Mouse (Mus musculus) midbrain, embryonic 16.5 days (tissue): Measurements from ENCODE around the gene Prdm2. TPM values are rescaled to one million over a fixed set of nuclear protein-coding genes. Genes with fewer than 3 reads are reported as not detected.

ENCODE experiments used
- ATAC-seq: fragments of 200-750 bp; cut with Nextera tagmentation; 2 replicates; pipeline ENCODE4 v1.8.0; 2017; ENCODE audit warnings: moderate TSS enrichment
- H3K27ac ChIP-seq: fragments of 300-500 bp; sonication (generic); 2 replicates; pipeline ENCODE4 v1.5.1; 2014; ENCODE audit warnings: mild to moderate bottlenecking, low read length, mixed read lengths
- H3K27me3 ChIP-seq: fragments of 300-500 bp; sonication (generic); 2 replicates; pipeline ENCODE4 v1.6.1; 2014; ENCODE audit warnings: low read depth, low read length, mixed read lengths; ENCODE audit not compliant: control insufficient read depth, insufficient read depth
- H3K36me3 ChIP-seq: fragments of 300-500 bp; sonication (generic); 2 replicates; pipeline ENCODE4 v1.6.1; 2014; ENCODE audit warnings: mild to moderate bottlenecking, low read length, moderate library complexity, mixed read lengths; ENCODE audit not compliant: control insufficient read depth, insufficient read depth
- H3K4me1 ChIP-seq: fragments of 300-500 bp; sonication (generic); 2 replicates; pipeline ENCODE4 v1.6.1; 2014; ENCODE audit warnings: mild to moderate bottlenecking, low read length, mixed read lengths; ENCODE audit not compliant: control insufficient read depth, insufficient read depth
- H3K4me2 ChIP-seq: fragments of 300-500 bp; sonication (generic); 2 replicates; pipeline ENCODE4 v1.6.1; 2014; ENCODE audit warnings: mild to moderate bottlenecking, low read length, mixed read lengths
- H3K4me3 ChIP-seq: fragments of 300-500 bp; sonication (generic); 2 replicates; pipeline ENCODE4 v1.5.1; 2014; ENCODE audit warnings: low read depth, mild to moderate bottlenecking, low read length, moderate library complexity, mixed read lengths
- H3K9ac ChIP-seq: fragments of 300-500 bp; sonication (generic); 2 replicates; pipeline ENCODE4 v1.6.1; 2014; ENCODE audit warnings: low read depth, low read length, mixed read lengths
- H3K9me3 ChIP-seq: fragments of 300-500 bp; sonication (generic); replicated peaks from 2 replicates; pipeline ENCODE4 v1.6.1; 2014; ENCODE audit warnings: mild to moderate bottlenecking, low read length, mixed read lengths; ENCODE audit not compliant: control insufficient read depth, poor library complexity, severe bottlenecking
- WGBS: fragments of 180-500 bp; shearing (Covaris S2); extraction: QIAGEN DNeasy Blood & Tissue Kit; methylation state at CpG from one replicate; pipeline ENCODE4 v1.1.7; 2014; 5-methylcytosine and 5-hydroxymethylcytosine counted together
- polyA plus RNA-seq: library from polyadenylated mRNA; unstranded; fragments of >200 nt; fragmentation: Nextera tagmentation; extraction: Ambion mirVana; gene quantifications from 2 replicates; pipeline ENCODE4 v1.2.1, GENCODE M21; 2015

Gene Prdm2
- polyA plus RNA-seq, 1 experiment from 2014 or later = 13.4 TPM

DNA sequence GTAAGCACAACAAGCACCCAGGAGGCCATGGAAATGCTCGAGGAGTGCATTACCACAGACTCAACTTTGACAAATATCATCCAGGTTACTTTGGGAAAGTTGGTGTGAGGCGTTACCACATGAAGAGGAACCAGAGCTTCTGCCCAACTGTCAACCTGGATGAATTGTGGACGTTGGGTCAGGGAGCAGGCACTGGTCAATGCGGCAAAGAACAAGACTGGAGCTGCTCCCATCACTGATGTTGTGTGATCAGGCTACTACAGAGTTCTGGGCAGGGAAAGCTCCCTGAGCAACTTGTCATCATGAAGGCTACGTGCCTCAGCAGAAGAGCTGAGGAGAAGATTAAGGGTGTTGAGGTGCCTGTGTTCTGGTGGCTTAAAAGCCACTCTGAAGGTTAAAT lies 60.2 kb downstream of the Prdm2 start:
- no peaks in the 10 kb centered on the region for H3K36me3 ChIP-seq
- H3K27ac ChIP-seq = no peak overlapping the region
- ATAC-seq = no peak
- H3K4me3 ChIP-seq = no peak overlapping the region
- H3K4me2 ChIP-seq = no peak overlapping the region
- H3K9ac ChIP-seq = no peak overlapping the region
- WGBS = 94% methylated on average over 5 of the region's 5 CpGs
- H3K27me3 ChIP-seq = no peaks in the 10 kb centered on the region
- H3K9me3 ChIP-seq = no peaks in the 10 kb centered on the region
- peaks cover 15% of the 10 kb centered on the region for H3K4me1 ChIP-seq

DNA sequence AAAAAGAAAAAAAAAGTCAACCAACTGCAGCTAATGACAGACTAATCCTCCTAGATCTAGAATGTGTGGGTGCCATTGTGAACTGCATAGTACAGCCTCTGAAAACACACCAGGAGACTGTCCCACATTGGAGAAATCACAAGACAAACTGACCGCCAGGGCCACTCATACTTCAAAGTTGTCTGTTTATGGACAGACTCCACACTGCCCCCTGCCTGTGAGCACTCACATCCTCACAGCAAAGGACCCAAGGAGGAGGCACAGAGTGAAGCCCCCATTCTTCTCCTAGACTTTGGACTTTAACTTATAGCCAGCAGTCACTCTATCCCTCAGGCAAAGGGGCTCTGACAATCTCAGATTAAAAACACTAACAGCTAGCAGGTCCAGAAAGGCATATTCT lies 61.5 kb downstream of the Prdm2 start:
- no peaks in the 10 kb centered on the region for H3K36me3 ChIP-seq
- no peak overlapping the region for H3K27ac ChIP-seq
- no peak overlapping the region for H3K4me3 ChIP-seq
- H3K4me1 ChIP-seq = peaks cover 12% of the 10 kb centered on the region
- H3K27me3 ChIP-seq = no peaks in the 10 kb centered on the region
- H3K9ac ChIP-seq = no peak overlapping the region
- no peaks in the 10 kb centered on the region for H3K9me3 ChIP-seq
- ATAC-seq = no peak
- WGBS = 50% methylated on average over 1 of the region's 1 CpGs
- H3K4me2 ChIP-seq = no peak overlapping the region

DNA sequence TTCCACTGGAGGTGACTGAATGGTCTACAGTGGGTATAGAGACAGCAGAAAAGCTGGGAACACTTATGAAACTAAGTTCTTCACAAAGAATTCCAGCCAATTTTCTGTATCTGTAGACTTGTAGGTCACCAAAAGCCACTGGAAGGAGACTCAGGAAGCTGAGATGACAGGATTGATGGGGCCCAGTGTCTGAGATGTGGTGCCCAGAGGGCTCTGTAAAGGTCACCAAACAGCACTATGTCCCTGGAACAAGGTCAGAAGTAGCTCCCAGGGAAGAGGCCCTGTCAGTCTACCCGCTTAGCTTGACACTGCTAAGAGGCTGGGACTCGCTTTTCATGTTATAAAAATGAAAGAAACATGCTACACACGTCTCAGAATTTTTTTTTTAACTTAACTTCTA lies 65.1 kb downstream of the Prdm2 start:
- 85% methylated on average over 3 of the region's 3 CpGs for WGBS

DNA sequence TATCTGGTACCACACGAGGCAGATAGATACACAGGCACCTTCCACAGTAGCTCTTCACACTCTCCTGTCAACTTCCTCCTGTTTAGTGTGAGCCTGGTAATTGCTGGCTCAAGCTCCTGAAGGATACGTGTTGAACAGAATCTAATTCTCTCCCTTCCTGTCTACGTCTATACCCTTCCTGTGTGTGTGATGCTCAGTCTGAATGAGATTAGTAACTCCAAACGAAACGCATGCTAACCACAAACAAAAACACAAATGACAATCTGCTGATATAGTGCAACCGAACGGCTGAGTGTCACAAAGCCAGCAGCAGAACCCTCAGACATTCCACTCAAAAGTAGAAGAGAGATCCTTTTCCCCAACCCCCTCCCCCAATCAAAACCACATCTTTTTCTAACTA lies 69.2 kb downstream of the Prdm2 start:
- Histone ChIP-seq H3K27ac (no peak overlapping the region), H3K4me2 (no peak overlapping the region), H3K9ac (no peak overlapping the region), H3K27me3 (no peaks in the 10 kb centered on the region), H3K9me3 (no peaks in the 10 kb centered on the region), H3K4me3 (no peak overlapping the region), H3K4me1 (peaks cover 14% of the 10 kb centered on the region), H3K36me3 (peaks cover 5% of the 10 kb centered on the region; the same call in 1 of the 2 replicates)
- no peak for ATAC-seq
- WGBS = 46% methylated on average over 7 of the region's 7 CpGs

More for the DNA sequence above, 65.1 kb downstream of the Prdm2 start:
- H3K9ac ChIP-seq = no peak overlapping the region
- no peak for ATAC-seq
- H3K27me3 ChIP-seq = no peaks in the 10 kb centered on the region
- no peaks in the 10 kb centered on the region for H3K36me3 ChIP-seq
- no peaks in the 10 kb centered on the region for H3K9me3 ChIP-seq
- H3K4me2 ChIP-seq = no peak overlapping the region
- no peak overlapping the region for H3K4me3 ChIP-seq
- H3K27ac ChIP-seq = no peak overlapping the region
- H3K4me1 ChIP-seq = peaks cover 14% of the 10 kb centered on the region

DNA sequence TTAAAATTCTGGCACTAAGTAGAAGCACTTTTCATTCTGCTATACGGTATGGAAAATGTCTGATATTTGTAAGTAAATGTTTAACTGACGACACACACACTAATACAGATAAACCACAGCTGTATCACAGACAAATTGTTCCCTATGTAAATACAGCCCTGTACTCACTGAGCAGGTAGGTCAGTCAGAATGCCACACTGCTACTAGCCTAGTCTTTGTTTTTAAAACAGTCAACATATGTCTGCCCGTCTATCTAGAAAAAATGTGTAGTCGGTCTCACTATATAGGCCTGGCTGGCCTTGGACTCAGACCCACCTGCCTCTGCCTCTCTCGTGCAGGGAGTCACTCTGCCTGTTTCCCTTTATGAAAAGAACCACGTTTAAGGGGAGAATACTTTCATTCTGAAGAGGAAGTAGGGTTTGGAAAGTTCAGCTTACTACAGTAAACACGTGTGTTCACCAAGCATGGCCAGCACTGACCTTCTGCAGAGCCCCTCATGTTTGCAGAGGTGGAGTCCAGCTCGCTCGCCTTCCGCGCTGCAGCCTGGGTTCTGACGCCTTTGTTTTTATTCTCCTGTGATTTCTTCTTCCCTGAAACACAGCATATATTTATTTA lies 71.0 kb downstream of the Prdm2 start:
- no peaks in the 10 kb centered on the region for H3K27me3 ChIP-seq
- H3K4me1 ChIP-seq = peaks cover 12% of the 10 kb centered on the region; the same call in 1 of the 2 replicates
- no peak overlapping the region for H3K4me2 ChIP-seq
- no peak overlapping the region for H3K4me3 ChIP-seq
- H3K36me3 ChIP-seq = peaks cover 5% of the 10 kb centered on the region; the same call in 1 of the 2 replicates
- no peak for ATAC-seq
- no peak overlapping the region for H3K9ac ChIP-seq
- WGBS = 75% methylated on average over 12 of the region's 12 CpGs
- no peak overlapping the region for H3K27ac ChIP-seq
- no peaks in the 10 kb centered on the region for H3K9me3 ChIP-seq

DNA sequence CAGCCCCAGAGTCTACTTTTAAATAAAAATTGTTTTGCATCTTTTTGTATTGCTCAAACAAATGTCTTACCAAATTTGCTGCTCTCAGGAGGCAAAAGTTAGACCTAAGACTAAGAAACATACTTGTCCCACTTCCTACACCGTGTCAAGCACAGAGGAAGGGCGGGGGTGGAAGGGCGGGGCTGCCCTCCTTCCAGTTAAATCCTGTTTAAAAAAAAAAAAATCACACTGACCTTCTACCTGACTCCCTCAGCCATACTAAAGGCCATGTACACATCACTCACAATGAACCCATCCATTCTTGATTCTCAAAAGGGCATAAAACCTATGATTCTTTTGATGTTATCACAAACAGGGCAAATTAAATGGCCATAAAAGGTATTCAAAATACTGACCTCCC lies 71.9 kb downstream of the Prdm2 start:
- Histone ChIP-seq H3K4me3 (no peak overlapping the region), H3K36me3 (peaks cover 6% of the 10 kb centered on the region; the same call in 1 of the 2 replicates), H3K9me3 (no peaks in the 10 kb centered on the region), H3K27ac (no peak overlapping the region), H3K4me2 (no peak overlapping the region), H3K4me1 (peaks cover 9% of the 10 kb centered on the region; the same call in 1 of the 2 replicates), H3K27me3 (no peaks in the 10 kb centered on the region), H3K9ac (no peak overlapping the region)
- 95% methylated on average over 3 of the region's 3 CpGs for WGBS
- no peak for ATAC-seq

DNA sequence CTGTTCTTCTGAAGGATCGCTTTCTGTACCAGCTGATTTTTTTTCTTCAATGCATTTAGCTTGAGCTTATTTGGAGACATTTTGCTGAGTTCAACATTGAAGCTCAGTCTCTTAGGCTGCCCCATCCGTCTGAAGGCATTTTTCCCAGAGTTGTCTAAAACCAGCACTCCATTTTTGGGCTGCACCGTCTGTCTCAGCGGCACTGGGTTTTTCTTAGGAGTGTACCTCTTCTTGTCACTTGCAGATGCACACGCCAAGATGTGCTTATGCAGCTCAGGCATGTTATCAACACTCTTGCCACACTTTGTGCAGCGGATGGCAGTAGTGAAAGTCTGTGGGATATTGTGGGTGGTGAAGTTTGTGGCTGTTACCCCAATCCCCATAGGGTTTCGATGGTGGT lies 80.4 kb downstream of the Prdm2 start:
- no peaks in the 10 kb centered on the region for H3K27me3 ChIP-seq
- WGBS = 96% methylated on average over 7 of the region's 7 CpGs
- peaks cover 47% of the 10 kb centered on the region for H3K36me3 ChIP-seq
- no peaks in the 10 kb centered on the region for H3K9me3 ChIP-seq
- H3K4me1 ChIP-seq = no peaks in the 10 kb centered on the region
- no peak overlapping the region for H3K9ac ChIP-seq
- H3K4me2 ChIP-seq = no peak overlapping the region
- no peak for ATAC-seq
- H3K27ac ChIP-seq = no peak overlapping the region
- no peak overlapping the region for H3K4me3 ChIP-seq

DNA sequence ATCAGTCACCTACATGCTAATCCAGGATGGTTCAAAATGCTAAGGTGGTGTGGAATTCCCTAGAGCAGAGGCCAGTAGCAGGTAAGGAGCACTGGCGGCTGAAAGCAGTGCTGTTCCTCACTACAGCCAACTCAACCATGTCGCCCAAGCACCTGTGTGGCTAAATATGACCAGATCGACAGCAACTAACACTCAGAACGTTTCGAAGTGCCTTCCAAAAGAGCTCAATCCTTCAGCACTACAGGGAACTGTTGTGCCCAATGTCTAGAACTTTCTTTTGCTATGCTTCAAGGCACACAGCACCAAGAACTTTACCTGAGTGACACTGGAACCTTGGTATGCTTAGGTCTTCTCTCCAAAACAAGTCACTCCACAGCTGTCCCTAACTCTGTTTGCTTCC lies 82.4 kb downstream of the Prdm2 start:
- Histone ChIP-seq H3K27me3 (no peaks in the 10 kb centered on the region), H3K36me3 (peaks cover 42% of the 10 kb centered on the region), H3K4me3 (no peak overlapping the region), H3K27ac (no peak overlapping the region), H3K4me1 (no peaks in the 10 kb centered on the region), H3K9ac (no peak overlapping the region), H3K9me3 (no peaks in the 10 kb centered on the region), H3K4me2 (no peak overlapping the region)
- ATAC-seq = no peak
- WGBS = 97% methylated on average over 5 of the region's 5 CpGs

DNA sequence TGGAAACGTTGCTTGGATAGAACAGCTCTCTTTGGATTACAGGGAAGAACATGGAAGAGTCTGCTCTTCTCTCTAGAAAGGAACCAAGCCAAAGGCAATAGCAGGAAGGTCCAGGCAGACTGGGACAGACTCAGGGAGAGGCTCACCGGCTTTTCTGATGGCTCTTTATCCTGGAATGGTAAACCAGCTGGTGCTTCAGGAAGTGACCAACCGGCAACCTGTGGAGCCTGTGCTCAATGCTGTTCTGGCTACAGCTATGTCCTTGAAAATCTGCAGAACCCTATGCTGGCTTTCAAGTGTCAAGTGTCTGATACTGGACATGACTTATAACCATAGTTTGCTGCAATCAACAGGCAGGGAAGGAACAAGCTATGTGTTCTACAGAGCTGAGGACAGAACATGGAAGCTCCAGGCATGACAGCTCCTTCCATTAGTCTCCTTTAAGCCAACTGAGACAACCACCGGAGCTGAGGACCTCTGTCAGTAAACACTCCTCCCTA lies 83.5 kb downstream of the Prdm2 start:
- H3K4me1 ChIP-seq = peaks cover 2% of the 10 kb centered on the region; the same call in 1 of the 2 replicates
- no peaks in the 10 kb centered on the region for H3K27me3 ChIP-seq
- H3K4me2 ChIP-seq = no peak overlapping the region
- H3K4me3 ChIP-seq = no peak overlapping the region
- no peaks in the 10 kb centered on the region for H3K9me3 ChIP-seq
- ATAC-seq = no peak
- no peak overlapping the region for H3K27ac ChIP-seq
- H3K9ac ChIP-seq = no peak overlapping the region
- peaks cover 30% of the 10 kb centered on the region for H3K36me3 ChIP-seq
- 91% methylated on average over 4 of the region's 4 CpGs for WGBS
